Mouse (Mus musculus) kidney, postnatal 10 days (tissue): ENCODE measurements around the gene 6430571L13Rik.
A peak's percentile ranks its signal among the peaks of the same experiment; 100 is the strongest.
"Not testable (repeated sequence)": the region's sequence is repeated elsewhere in the genome, so short reads cannot be mapped to it uniquely, and the experiment has no call there.

Experiments
- DNase-seq: peaks from one replicate; pipeline ENCODE4 v3.0.0; 2021; ENCODE audit warnings: mixed read lengths

The 6430571L13Rik gene

DNA sequence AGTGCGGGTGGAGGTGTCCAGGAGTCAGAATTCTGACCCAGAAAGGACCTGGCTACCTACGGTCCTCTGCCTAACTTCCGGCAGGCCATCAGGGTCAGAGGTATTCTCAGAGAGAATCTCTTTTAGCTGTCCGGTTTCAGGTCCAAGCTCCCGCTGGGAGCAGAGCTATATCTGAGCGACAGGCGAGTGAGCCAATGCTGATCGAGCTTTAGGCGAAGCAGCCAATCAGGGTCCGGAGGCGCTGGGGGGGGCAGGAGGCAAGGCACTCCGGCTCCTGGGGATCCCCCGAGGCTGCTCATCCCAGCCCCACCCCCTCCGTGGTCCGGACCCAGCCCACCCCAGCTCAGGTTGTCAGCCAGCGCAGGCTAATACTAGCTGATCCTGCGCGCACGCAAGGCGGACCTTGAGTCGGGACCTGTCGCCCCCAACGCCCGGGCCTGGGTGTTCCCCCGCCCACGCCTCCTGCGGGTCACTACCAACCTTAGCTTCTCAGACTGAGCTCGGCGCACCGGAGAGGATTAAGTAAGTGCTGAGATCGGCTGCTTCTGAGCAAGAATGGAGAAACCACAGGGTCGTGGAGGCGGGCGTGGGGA is at the start of gene 6430571L13Rik:
TSS of gene 6430571L13Rik (plus strand) at position 336 of the 593 bp plus-strand sequence.
- peak; percentile 97 for DNase-seq

GRCm38 (mm10) chr9:107290897-107291296 is 49.5 kb upstream of the 6430571L13Rik start:
- peak; percentile 92 for DNase-seq

GRCm38 (mm10) chr9:107294249-107294648 is 46.2 kb upstream of the 6430571L13Rik start:
- DNase-seq, result peak; percentile 92

DNA sequence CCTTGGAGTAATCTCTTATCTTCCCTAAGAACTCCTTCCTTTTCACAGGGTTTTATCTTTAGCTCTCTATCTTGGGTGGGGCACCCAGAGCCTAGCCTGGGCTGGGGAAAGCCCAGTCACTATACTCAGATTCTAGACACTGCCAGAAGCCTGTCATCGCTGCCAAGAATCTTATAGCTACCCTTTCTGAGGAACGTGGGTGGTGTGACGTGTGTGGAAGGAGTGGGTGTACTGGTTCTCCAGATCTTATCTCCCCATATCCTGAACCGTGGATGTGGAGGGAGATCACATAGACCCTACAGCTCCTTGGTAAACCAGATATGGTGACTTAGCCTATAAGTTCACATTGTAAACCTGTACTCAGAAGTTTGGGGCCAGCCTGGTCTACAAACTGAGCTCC is 44.8 kb upstream of the 6430571L13Rik start:
- DNase-seq, result no peak

- no peak for DNase-seq
Measured at GRCm38 (mm10) chr9:107296016-107296040, 44.6 kb upstream of the 6430571L13Rik start, which contains the start of gene Cish. TSS of gene Cish (plus strand) at chr9:107296026.

DNA sequence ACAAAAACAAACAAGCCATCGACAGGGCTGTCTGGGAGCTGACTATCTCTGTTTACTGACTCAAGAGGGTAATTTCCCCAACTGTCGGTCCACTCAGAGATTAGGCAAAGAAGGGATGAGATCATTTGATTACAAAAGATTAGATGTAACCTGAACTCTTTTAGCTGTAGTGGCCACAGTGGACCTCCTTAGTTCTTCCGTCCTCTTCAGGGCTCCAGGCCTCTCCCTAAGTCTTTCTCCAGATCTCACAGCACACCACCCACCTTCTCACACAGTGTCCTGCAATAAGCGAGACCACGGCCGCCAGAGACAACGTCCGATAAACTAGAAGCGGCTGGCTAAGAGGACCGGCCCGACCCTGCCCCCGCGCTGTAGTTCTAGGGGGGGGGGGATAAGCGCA is 44.4 kb upstream of the 6430571L13Rik start:
- DNase-seq, result no peak

- peak; percentile 95 for DNase-seq
Measured at GRCm38 (mm10) chr9:107296501-107296965, 43.9 kb upstream of the 6430571L13Rik start.

DNA sequence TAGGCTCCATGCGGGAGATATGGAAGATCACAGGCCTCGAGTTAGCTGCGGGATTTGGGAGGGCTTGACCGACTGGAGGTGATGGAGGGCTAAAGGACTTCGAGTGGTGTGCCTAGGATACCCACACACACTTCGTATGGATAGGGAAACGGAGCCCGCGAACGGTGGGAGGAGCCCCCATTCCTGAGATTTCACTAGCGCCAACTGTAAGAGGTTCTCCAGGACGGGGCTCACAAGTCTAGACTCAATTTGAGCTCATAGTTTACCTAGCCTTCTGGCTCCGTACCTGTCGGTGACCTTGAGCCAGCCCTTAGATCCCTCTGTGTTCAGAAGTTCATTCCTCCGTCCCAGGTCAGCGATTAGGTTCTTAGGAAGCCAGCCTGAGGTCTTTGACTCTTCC is 43.3 kb upstream of the 6430571L13Rik start:
- DNase-seq, result no peak

- no peak for DNase-seq
Measured at GRCm38 (mm10) chr9:107297658-107298057, 42.7 kb upstream of the 6430571L13Rik start.

DNA sequence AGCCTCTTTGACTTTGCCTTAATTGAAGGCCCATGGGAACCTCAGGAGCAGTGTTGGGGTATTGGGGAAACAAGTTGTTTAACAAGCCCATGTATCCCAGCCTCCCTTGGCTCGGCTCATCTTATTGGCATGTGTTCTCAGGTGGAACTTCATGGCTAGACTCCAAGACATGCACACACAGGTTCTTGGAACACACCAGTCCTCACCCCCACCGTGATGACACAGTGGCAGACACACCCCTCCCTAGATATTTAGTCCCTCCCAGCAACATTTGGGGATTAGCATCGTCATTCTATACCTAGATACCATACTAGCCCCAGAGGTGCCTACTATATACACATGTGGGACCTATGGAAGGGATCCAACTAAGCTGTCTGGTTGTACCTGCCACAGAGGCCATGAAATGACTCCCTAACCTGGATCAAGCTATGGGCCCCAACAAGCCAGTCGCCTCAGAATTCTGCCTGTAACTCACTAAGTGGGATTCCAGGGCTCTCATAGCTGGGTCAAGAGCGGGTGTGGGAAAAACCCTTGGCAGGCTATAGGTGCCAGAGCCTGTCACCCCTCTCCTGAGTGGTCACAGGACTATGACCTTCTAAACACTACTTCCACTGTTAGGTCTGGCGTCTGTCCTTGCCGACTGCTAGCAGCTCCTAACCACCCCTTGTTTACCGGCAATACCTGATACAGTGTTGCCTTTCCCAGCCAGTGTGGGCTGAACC is 42.2 kb upstream of the 6430571L13Rik start:
- DNase-seq, result peak; percentile 52

DNA sequence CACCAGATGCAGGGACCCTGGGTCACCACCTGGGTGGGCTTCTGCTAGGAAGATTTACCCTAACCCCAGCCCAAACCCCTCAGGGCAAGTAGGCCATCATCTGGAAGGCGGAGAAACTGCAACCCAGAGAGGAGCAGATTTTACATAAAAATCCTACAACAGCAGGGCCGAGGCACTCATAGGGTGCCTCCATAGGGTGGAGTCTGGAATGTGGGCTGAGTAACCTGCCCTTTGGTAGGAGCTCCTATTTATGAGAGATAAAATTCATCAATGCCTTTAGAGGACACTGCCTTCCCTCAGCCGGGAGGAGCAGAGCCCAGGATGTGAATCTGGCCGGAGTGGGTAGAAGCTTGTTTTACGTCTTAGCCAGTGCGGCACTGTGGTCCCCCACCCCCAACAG is 41.5 kb upstream of the 6430571L13Rik start:
- DNase-seq, result no peak

DNA sequence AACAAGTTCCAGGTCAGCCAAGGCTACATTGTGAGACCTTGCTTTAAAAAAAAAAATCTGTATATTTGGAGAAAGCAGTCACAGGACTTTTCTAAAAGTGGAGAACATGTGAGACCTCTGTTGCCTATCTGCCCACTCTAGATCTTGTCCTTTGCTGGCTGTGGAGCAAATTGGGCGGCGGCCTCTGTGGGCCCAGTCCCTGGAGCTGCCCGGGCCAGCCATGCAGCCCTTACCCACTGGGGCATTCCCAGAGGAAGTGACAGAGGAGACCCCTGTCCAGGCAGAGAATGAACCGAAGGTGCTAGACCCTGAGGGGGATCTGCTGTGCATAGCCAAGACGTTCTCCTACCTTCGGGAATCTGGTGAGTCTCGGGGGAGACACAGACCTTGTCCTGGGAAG is 40.6 kb upstream of the 6430571L13Rik start:
- DNase-seq, result no peak

- no peak for DNase-seq
Measured at GRCm38 (mm10) chr9:107300224-107300973, 40.0 kb upstream of the 6430571L13Rik start.

GRCm38 (mm10) chr9:107301554-107302331 is 38.7 kb upstream of the 6430571L13Rik start:
- DNase-seq, result no peak

- DNase-seq, result no peak
Measured at GRCm38 (mm10) chr9:107302592-107302991, 37.8 kb upstream of the 6430571L13Rik start.

DNA sequence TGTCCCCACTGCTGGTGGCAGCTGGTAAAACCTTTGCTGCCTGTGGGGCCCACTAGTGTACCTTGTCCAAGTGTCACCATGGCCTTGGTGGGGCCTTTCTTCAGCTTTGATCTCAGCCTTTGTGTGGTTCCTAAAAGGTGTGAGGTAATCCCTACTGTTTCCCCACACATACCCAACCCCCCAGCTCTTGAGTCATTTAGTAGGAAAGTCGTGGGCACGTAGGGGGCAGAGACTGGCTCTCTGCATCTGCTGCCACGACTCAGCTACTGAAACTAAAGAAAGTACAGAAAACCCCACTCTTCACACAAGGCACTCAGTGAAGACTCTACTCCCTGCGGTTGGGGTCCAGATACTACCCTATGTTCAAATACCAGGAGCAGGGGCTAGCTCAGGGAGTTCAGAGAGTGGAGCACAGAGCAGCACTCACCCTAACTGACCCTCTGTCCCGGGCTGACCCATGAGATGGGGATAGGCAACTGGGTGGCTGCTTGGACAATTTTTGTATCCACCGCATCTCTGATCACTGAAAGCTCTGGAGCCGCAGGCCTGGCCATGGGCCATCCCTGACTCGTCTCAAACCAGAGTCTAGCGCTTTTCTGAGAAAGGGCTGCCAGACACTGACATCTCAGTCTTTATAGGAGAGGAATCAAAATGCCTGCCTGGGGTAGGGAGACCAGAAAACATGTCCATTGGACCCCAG is 37.1 kb upstream of the 6430571L13Rik start:
- DNase-seq, result no peak

GRCm38 (mm10) chr9:107303900-107304299 is 36.5 kb upstream of the 6430571L13Rik start:
- DNase-seq, result no peak

DNA sequence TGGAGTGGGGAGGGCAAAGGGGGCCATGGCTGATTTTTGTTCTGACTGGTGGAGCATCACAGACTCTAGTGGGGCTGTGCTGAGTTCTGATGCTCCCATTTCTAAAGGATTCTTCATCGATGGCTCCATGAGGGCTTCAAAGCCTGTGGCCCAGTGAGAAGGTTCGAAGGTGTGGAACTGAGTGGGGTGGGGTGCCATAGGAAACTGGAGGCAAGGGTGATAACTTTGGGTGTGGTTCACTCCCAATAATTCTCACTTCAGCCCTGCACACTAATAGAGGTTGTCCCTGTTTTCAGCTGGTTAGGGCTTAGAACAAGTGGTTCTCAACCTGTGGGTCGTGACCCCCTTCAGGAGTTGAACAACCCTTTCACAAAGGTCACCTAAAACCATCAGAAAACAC is 36.0 kb upstream of the 6430571L13Rik start:
- no peak for DNase-seq

- DNase-seq, result no peak
Measured at GRCm38 (mm10) chr9:107305012-107305411, 35.4 kb upstream of the 6430571L13Rik start.

- DNase-seq, result peak; percentile 54
Measured at GRCm38 (mm10) chr9:107305601-107306542, 34.5 kb upstream of the 6430571L13Rik start.

DNA sequence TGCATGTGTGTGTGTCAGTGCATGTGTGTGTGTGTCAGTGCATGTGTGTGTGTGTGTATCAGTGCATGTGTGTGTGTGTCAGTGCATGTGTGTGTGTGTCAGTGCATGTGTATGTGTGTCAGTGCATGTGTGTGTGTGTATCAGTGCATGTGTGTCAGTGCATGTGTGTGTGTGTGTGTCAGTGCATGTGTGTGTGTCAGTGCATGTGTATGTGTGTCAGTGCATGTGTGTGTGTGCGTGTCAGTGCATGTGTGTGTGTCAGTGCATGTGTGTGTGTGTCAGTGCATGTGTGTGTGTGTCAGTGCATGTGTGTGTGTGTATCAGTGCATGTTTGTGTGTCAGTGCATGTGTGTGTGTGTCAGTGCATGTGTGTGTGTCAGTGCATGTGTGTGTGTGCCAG is 33.7 kb upstream of the 6430571L13Rik start:
- not testable (repeated sequence) for DNase-seq
